Mouse (Mus musculus): ENCODE data around the gene Nup210. TPM values are rescaled to one million over a fixed set of nuclear protein-coding genes. Genes with fewer than 3 reads are reported as not detected.

The Nup210 gene
- polyA plus RNA-seq, 1 experiment from 2014 or later, result 9.5 TPM

GRCm38 (mm10) chr6:91095072-91095601, 21.5 kb downstream of the Nup210 start:
- no peaks in the 10 kb centered on the region for H3K36me3 ChIP-seq
- no peaks in the 10 kb centered on the region for H3K27me3 ChIP-seq
- 92% methylated on average over 2 of the region's 2 CpGs for WGBS
- H3K4me3 ChIP-seq, result no peak overlapping the region
- no peaks in the 10 kb centered on the region for H3K9me3 ChIP-seq
- no peak for ATAC-seq (ENCODE audit: insufficient number of reproducible peaks, insufficient read depth, low FRiP score, low TSS enrichment)
- no peak overlapping the region for H3K4me2 ChIP-seq (replicated peaks)
- H3K9ac ChIP-seq, result no peak overlapping the region
- 0 out of 2 replicates have a peak, but pooled peaks cover 7% of the 10 kb centered on the region for H3K4me1 ChIP-seq
- H3K27ac ChIP-seq, result no peak overlapping the region

DNA sequence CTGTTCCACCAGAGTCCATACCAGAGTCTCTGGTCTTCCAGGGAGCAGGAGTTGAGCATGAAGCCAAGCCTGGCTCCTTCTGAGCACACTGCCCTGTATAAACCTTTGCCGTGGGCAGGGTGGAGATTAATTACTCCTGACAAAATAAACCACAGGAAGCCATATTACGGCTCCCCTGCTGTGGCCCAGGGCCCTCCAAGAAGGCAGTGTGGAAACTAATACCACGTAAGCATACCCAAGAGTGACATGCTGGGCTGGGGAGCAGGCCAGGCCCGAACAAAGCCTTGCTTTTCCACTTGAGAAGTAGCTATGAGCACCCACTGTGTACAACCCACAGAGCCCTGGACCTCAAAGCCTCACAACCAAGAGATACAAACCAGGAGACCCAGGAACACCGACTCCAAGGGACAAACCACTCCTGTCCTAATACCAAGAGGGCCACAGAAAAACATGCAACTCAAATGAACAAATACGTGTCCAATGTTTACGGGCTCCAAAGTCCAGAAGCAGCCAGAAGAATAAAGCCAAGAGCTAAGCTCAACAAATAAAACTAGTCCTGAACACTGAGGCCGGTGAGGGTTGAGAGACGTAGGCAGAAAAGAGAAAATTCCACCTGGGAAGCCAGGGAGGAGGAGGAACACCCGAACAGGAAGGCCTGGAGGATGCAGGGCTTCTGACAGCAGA, 24.3 kb downstream of the Nup210 start:
- Histone ChIP-seq H3K9me3 (no peaks in the 10 kb centered on the region), H3K4me3 (no peak overlapping the region), H3K4me1 (0 out of 2 replicates have a peak, but pooled peaks cover 7% of the 10 kb centered on the region), H3K36me3 (no peaks in the 10 kb centered on the region), H3K27me3 (no peaks in the 10 kb centered on the region), H3K9ac (no peak overlapping the region), H3K27ac (no peak overlapping the region), H3K4me2 (replicated peaks) (no peak overlapping the region)
- no peak for ATAC-seq (ENCODE audit: insufficient number of reproducible peaks, insufficient read depth, low FRiP score, low TSS enrichment)
- WGBS, result 64% methylated on average over 10 of the region's 10 CpGs

- no peaks in the 10 kb centered on the region for H3K27me3 ChIP-seq
- no peak overlapping the region for H3K9ac ChIP-seq
- H3K27ac ChIP-seq, result no peak overlapping the region
- H3K4me2 ChIP-seq (replicated peaks), result no peak overlapping the region
- H3K36me3 ChIP-seq, result no peaks in the 10 kb centered on the region
- H3K4me3 ChIP-seq, result no peak overlapping the region
- H3K4me1 ChIP-seq, result no peaks in the 10 kb centered on the region
- H3K9me3 ChIP-seq, result no peaks in the 10 kb centered on the region
- 75% methylated on average over 5 of the region's 5 CpGs for WGBS
- ATAC-seq (ENCODE audit: insufficient number of reproducible peaks, insufficient read depth, low FRiP score, low TSS enrichment), result no peak
Measured at GRCm38 (mm10) chr6:91085114-91085892, 31.3 kb downstream of the Nup210 start.

DNA sequence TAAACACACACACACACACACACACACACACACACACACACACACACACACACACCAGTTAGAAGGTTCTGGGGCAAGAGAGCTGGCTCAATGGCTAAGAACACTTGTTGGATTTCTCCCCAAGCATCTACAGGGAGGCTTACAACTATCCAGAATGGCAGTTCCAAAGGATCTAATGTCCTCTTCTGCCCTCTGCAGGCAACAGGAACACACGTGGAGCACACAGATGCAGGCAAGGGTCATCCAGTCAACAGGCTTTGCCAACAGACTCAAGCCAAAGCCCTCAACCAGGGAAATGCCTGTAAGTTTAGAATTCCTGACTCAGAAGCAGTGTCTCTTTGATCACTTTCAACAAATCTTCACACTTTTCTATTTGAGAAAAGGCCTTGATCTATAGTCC, 36.6 kb downstream of the Nup210 start:
- Histone ChIP-seq H3K27ac (no peak overlapping the region), H3K4me2 (replicated peaks) (no peak overlapping the region), H3K27me3 (no peaks in the 10 kb centered on the region), H3K9me3 (no peaks in the 10 kb centered on the region), H3K9ac (no peak overlapping the region), H3K4me3 (no peak overlapping the region), H3K36me3 (no peaks in the 10 kb centered on the region), H3K4me1 (0 out of 2 replicates have a peak, but pooled peaks cover 4% of the 10 kb centered on the region)
- WGBS, result 17% methylated on average over 1 of the region's 1 CpGs
- no peak for ATAC-seq (ENCODE audit: insufficient number of reproducible peaks, insufficient read depth, low FRiP score, low TSS enrichment)

GRCm38 (mm10) chr6:91076249-91076648, 40.4 kb downstream of the Nup210 start:
- whole genome bisulfite sequencing, result 79% methylated on average over 9 of the region's 9 CpGs

DNA sequence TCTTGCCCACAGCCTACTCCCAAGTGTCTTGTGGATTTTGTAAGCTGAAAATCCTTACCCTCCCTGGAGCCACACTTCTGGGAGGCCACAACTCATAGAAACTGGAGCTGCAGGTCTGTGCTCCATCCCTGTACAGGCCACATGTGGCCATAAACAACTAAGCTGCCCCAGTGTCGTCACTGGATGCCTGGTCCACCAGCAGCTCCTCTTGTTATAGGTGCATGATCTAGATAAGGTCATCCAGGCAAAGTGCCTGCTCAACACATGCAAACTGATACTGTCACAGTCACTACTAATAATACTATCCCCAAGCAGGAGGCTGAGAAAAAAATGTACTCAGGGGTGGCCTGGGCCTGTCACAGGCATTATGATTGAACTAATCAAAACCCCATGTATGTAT, 48.1 kb downstream of the Nup210 start:
- no peaks in the 10 kb centered on the region for H3K27me3 ChIP-seq
- no peak overlapping the region for H3K9ac ChIP-seq
- H3K4me3 ChIP-seq, result no peak overlapping the region
- no peak overlapping the region for H3K4me2 ChIP-seq (replicated peaks)
- H3K9me3 ChIP-seq, result no peaks in the 10 kb centered on the region
- ATAC-seq (ENCODE audit: insufficient number of reproducible peaks, insufficient read depth, low FRiP score, low TSS enrichment), result no peak
- H3K27ac ChIP-seq, result no peak overlapping the region
- H3K36me3 ChIP-seq, result no peaks in the 10 kb centered on the region
- H3K4me1 ChIP-seq, result no peaks in the 10 kb centered on the region
- 66% methylated on average over 1 of the region's 1 CpGs for WGBS

More at GRCm38 (mm10) chr6:91076249-91076648, 40.4 kb downstream of the Nup210 start:
- Histone ChIP-seq H3K27ac (no peak overlapping the region), H3K9me3 (no peaks in the 10 kb centered on the region), H3K4me2 (replicated peaks) (no peak overlapping the region), H3K36me3 (no peaks in the 10 kb centered on the region), H3K4me3 (no peak overlapping the region), H3K27me3 (no peaks in the 10 kb centered on the region), H3K4me1 (0 out of 2 replicates have a peak, but pooled peaks cover 4% of the 10 kb centered on the region), H3K9ac (no peak overlapping the region)
- ATAC-seq (ENCODE audit: insufficient number of reproducible peaks, insufficient read depth, low FRiP score, low TSS enrichment), result no peak

- H3K27me3 ChIP-seq, result no peaks in the 10 kb centered on the region
- no peak for ATAC-seq (ENCODE audit: insufficient number of reproducible peaks, insufficient read depth, low FRiP score, low TSS enrichment)
- no peak overlapping the region for H3K27ac ChIP-seq
- H3K4me2 ChIP-seq (replicated peaks), result no peak overlapping the region
- no peaks in the 10 kb centered on the region for H3K4me1 ChIP-seq
- no peaks in the 10 kb centered on the region for H3K9me3 ChIP-seq
- no peak overlapping the region for H3K9ac ChIP-seq
- no peaks in the 10 kb centered on the region for H3K36me3 ChIP-seq
- no peak overlapping the region for H3K4me3 ChIP-seq
- WGBS, result 85% methylated on average over 3 of the region's 3 CpGs
Measured at GRCm38 (mm10) chr6:91067048-91067447, 49.6 kb downstream of the Nup210 start.

DNA sequence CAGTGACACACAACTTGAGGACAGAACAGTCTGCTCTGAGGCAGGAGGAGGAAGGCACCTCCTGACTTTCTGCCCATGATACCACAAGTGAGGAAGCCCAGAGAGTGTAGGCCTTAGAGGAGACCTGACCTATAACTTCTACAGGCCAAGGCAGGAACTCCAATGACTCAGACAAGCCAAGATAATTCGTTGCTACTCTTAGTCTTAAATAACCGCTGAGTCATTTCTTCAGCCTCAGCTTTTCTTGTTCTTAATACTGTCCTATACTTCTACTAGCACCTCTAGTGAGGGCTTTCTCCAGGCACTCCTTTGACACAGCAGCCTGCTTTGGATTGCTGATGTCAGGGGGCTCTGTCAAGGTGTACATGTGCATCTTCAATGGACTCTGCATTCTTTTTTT, 55.3 kb downstream of the Nup210 start:
- Histone ChIP-seq H3K4me1 (no peaks in the 10 kb centered on the region), H3K9ac (no peak overlapping the region), H3K4me3 (no peak overlapping the region), H3K27ac (no peak overlapping the region), H3K4me2 (replicated peaks) (no peak overlapping the region), H3K36me3 (no peaks in the 10 kb centered on the region), H3K27me3 (no peaks in the 10 kb centered on the region), H3K9me3 (no peaks in the 10 kb centered on the region)
- ATAC-seq (ENCODE audit: insufficient number of reproducible peaks, insufficient read depth, low FRiP score, low TSS enrichment), result no peak
- 90% methylated on average over 2 of the region's 2 CpGs for WGBS

DNA sequence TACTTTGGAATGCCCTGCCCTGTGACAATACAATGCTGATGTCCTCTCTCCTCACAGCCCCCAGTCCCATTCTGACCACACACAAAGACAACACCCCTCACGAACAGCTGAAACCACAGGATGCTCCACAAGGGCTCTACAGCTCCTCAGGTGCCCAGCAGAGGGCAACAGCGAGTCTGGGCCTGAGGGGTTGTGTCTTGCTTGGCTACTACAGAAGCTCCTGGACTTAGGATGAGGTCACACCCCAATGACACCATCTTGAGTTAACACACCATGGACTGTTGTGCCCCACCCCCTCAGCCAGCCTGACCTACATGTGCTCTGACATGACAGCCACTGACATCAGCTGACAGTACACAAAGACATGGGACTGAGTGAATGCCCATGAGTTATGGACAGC, 56.9 kb downstream of the Nup210 start:
- H3K27ac ChIP-seq, result no peak overlapping the region
- no peak overlapping the region for H3K4me2 ChIP-seq (replicated peaks)
- 38% methylated on average over 2 of the region's 2 CpGs for WGBS
- no peaks in the 10 kb centered on the region for H3K9me3 ChIP-seq
- ATAC-seq (ENCODE audit: insufficient number of reproducible peaks, insufficient read depth, low FRiP score, low TSS enrichment), result no peak
- no peaks in the 10 kb centered on the region for H3K4me1 ChIP-seq
- H3K27me3 ChIP-seq, result no peaks in the 10 kb centered on the region
- H3K9ac ChIP-seq, result no peak overlapping the region
- H3K36me3 ChIP-seq, result no peaks in the 10 kb centered on the region
- H3K4me3 ChIP-seq, result no peak overlapping the region

- Histone ChIP-seq H3K36me3 (no peaks in the 10 kb centered on the region), H3K9ac (no peak overlapping the region), H3K27me3 (no peaks in the 10 kb centered on the region), H3K4me3 (no peak overlapping the region), H3K9me3 (no peaks in the 10 kb centered on the region), H3K4me2 (replicated peaks) (no peak overlapping the region), H3K27ac (no peak overlapping the region), H3K4me1 (no peaks in the 10 kb centered on the region)
- 69% methylated on average over 2 of the region's 2 CpGs for WGBS
- ATAC-seq (ENCODE audit: insufficient number of reproducible peaks, insufficient read depth, low FRiP score, low TSS enrichment), result no peak
Measured at GRCm38 (mm10) chr6:91057989-91058388, 58.6 kb downstream of the Nup210 start.

DNA sequence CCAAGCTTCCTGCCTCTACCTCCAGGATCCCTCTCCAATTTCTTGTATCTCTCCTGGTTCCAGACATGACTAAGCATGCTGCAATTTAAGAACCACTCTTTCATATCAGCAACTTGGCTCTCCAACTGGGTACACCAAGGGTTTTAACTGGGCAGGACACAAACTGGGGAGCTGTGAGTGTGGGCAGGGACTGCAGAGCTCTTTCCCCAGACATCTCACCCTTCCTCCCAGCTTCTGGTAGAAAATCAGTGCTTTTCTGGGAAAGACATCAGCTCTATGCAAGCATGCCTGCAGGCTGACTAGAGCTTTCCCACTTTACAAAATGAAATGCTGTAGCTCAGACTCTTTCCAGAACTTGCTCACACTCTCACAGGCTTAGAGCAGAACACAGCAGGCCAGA, 60.3 kb downstream of the Nup210 start:
- ATAC-seq (ENCODE audit: insufficient number of reproducible peaks, insufficient read depth, low FRiP score, low TSS enrichment), result no peak
- Histone ChIP-seq H3K4me3 (no peak overlapping the region), H3K27ac (no peak overlapping the region), H3K4me1 (no peaks in the 10 kb centered on the region), H3K9ac (no peak overlapping the region), H3K36me3 (no peaks in the 10 kb centered on the region), H3K9me3 (no peaks in the 10 kb centered on the region), H3K4me2 (replicated peaks) (no peak overlapping the region), H3K27me3 (no peaks in the 10 kb centered on the region)

GRCm38 (mm10) chr6:91052572-91052971, 64.1 kb downstream of the Nup210 start:
- H3K27ac ChIP-seq, result no peak overlapping the region
- H3K36me3 ChIP-seq, result no peaks in the 10 kb centered on the region
- H3K4me3 ChIP-seq, result no peak overlapping the region
- no peak overlapping the region for H3K9ac ChIP-seq
- H3K4me2 ChIP-seq (replicated peaks), result no peak overlapping the region
- whole genome bisulfite sequencing, result 89% methylated on average over 4 of the region's 4 CpGs
- no peaks in the 10 kb centered on the region for H3K9me3 ChIP-seq
- no peaks in the 10 kb centered on the region for H3K27me3 ChIP-seq
- no peaks in the 10 kb centered on the region for H3K4me1 ChIP-seq
- no peak for ATAC-seq (ENCODE audit: insufficient number of reproducible peaks, insufficient read depth, low FRiP score, low TSS enrichment)

All from embryonic facial prominence, embryonic 12.5 days (tissue).